Mouse (Mus musculus) layer of hippocampus, postnatal 25 days (tissue): ENCODE measurements around the gene Mgp. TPM values are rescaled to one million over a fixed set of nuclear protein-coding genes. Genes with fewer than 3 reads are reported as not detected.
"Not testable (repeated sequence)": the region's sequence is repeated elsewhere in the genome, so short reads cannot be mapped to it uniquely, and the experiment has no call there.

Experiments
- DNase-seq, 2 experiments: peaks; one replicate each; pipeline ENCODE4 v3.0.0; 2022; ENCODE audit warnings: mixed read lengths in 2 of 2, low spot score in 1 of 2; ENCODE audit errors: extremely low spot score in 1 of 2
- total RNA-seq, 2 experiments: library from RNA; stranded (reverse); gene quantifications; 2 replicates each; pipeline ENCODE4 v1.2.3; 2021

Gene Mgp
- total RNA-seq, 2 experiments from 2014 or later = 18.6 to 25.4 TPM

DNA sequence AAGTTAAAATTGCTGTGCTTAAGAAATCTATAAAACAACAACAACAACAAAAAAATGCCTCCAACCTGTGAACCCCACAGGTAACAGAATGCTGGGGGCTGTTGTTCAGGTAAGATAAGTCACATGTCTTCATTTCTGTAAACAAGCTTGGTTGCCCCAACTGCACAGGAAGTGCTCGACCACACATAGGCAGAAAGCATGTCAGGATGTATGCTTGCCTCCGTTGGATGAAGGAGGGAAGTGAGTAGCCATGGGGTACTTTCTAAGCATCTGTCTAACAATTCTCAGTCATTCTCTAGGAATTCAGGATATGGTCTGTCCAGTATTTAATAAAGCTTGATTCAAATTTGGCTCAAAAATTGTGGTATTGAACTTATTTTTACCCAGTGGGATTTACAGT lies 23.3 kb upstream of the Mgp start:
- no peak for DNase-seq

DNA sequence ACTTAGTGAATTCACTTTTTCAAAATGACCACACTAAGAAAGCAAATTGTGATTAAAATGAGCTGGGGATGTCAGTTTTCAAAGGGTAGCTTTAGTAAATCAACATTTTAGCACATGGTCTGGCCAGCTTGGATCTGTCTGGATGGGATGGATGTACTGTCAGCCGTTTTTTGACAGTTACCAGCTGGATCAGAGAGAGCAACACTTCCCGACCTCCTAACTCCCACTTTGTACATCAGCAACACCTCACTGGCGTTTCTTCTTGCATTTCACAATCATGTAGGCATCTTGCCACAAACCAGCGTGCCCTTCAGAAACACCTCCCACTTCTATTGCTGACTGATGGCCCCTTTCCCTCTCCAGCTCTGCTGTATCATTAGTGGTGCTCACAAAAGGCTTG lies 22.6 kb upstream of the Mgp start:
- no peak for DNase-seq

DNA sequence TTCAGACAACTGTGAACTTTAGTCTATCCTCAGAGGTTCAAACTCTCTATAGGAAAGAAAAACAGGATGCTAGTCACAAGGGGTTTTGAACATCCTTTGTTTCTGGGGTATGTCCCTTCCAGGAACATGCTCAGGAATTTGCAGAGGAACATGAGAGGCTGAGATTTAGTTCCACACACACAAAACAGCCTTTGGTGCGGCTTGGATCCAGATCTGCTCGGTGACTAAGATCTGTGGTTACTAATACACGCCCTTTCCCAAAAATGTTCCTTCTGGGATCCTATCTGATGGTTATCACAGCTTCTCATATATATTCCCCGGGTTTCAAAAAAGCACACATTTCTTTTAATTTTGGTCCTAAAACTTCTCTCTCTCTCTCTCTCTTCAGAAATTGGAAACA lies 22.2 kb upstream of the Mgp start:
- no peak for DNase-seq

DNA sequence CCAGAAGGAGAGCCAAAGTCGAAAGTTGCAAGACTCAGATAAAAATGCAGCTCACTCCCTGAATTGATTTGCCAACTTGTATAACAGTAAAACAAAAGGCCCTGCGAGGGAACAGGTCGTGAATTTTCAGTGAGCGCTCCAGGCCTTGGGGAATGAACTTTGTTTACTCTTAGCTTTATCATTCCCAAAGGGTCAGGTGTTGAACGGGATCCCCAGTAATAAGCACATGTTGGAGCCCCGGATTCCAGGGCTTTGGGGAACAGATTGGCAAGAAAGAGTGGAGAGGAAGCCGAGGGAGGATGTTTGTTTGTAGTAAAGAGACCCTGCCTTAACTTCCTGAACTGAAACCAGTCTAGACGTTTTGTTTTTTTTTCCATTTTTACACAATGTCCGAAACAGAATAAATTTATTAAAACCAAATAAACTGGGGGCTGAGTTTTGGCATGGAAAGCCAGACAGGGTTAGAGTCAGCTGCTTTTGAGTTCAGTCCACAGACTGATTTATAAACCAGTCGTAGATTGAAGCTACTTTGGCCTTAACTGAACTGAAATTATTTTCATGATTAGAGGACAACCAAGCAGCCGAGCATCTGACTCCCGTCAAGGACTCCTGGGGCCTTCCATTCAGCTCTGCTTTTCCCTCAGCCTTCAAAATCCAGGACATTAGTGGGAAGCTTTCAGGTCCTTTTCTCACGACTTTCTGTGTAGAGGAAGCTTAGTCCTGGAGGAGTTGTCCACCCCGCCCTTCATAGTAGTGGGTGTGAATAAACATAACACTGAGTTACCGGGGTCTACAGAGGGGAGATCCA lies 19.1 kb upstream of the Mgp start:
- DNase-seq = no peak

DNA sequence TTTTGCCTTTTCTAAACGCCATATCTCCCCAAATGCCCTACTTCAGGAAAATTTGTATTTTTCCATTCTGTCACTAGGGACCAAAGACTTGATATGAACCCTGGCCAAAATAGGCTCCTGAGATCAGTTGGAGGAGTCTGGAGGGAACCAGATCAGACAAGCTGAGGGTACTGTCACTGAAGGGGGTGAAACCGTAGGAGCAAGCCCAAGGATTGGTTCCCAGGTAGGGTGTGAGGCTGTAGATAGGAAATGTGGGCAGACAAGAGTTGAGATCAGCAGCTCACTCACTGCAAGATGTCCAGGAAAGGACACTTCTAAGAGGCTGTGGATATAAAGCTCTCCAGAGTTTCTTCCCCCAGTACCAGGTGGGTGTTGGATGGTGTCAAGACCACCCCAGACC lies 16.4 kb upstream of the Mgp start:
- DNase-seq = no peak

DNA sequence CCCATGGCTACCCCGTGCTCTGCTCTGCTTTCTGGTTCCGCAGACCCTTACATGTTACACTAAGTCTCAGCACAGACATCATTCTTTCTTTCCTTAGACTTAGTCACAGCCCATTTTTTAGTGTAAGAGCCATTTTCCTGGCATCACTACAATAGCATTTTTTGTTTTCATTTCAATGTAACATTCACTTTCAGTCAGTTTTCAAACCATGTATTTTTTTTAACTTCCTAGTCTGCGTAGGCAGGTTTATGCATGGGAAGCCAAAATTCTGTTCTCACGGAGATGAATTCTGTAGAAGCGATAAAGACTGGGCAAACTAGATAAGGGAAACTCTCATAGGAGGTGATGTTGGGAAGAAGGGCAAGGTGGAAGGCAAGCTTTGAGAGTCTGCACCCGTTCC lies 13.9 kb upstream of the Mgp start:
- DNase-seq = no peak

DNA sequence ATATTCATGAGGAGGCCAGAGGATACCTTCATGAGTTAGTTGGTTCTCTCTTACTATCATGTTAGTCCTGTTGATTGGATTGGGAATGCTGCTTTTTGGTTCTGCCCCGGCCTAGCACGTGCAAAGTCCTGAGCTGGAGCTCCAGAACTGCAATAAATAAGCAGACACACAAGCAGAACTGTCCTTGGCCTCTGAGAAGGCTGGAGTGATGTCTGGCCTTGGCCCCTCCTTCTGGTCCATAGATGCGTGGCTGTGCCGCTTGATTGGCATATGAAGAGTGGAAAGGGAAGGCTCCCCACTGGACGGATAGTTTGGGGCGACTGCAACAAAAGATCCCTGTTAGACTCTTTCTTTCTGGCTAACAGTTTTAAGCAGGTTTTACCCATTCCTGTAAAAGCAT lies 13.4 kb upstream of the Mgp start:
- DNase-seq = no peak

DNA sequence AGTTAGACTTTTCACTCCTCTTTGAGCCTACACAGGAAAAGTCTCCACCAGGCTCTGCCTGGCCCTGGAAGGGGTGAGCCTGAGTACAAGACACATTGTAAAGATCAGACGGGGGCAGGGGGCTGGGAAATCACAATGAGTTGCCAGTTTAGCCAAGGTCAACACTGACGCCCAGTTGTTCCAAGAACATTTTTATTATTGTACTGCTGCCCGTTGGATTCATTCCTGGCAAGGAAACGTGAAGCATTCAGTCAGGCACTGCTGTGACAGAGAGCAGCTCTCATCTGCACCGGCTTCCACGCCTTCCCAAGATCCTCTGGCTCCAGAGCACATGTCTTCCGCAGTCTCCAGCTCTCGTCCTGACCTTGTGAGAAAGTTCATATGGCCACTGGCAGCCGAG lies 12.2 kb upstream of the Mgp start:
- no peak for DNase-seq

DNA sequence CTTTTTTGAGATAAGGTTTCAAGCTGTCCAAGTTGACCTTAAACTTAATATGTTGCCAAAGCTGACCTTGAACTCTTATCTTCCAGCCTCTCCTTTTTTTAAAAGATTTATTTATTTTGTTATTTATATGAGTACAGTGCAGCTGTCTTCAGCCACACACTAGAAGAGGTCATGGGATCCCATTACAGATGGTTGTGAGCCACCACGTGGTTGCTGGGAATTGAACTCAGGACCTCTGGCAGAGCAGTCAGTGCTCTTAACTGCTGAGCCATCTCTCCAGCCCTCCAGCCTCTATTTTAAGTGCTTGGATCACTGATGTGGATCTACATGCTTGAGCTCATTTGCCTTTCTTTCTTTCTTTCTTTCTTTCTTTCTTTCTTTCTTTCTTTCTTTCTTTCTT lies 9.1 kb upstream of the Mgp start:
- not testable (repeated sequence) for DNase-seq

DNA sequence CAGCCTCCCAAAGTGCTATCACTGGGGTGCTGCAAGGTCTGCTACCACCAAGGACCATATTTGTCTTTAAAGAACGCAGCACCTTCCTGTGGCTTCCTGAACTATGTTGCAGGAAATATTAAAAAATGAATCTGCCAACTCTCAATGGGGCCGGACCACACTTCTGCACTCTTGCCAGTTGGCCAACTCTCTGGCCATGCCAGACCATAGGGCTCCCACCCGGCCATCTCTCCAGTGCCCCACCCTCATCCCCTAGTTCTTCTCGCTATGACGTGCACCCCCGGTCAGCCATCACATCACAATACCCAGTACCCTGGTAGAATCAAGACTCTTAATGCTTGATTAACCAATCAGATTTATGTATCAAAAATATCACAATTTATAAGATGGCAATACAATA lies 8.3 kb upstream of the Mgp start:
- DNase-seq = no peak

DNA sequence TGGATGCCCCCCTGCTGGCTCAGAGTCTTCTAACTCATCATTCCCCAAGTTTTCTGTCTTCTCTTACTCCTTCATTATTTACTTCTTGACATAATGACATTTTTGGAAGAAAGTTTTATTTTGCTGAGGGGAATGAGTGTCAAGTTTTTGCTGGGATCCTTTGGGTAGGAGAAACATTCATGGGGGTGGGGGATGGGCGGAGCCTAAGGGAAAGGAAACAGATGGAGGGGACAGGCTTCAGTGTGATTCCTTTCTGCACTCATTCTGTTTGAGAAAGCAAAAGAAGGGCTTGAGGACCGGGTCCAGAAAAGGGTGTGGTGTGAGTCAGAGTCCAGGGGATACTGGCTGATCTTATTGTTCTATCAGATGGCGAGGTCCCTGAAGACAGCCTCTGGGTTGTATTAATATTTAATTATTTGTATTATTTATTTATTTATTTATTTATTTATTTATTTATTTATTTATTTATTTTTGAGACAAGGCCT lies 7.8 kb upstream of the Mgp start:
- DNase-seq = no peak

DNA sequence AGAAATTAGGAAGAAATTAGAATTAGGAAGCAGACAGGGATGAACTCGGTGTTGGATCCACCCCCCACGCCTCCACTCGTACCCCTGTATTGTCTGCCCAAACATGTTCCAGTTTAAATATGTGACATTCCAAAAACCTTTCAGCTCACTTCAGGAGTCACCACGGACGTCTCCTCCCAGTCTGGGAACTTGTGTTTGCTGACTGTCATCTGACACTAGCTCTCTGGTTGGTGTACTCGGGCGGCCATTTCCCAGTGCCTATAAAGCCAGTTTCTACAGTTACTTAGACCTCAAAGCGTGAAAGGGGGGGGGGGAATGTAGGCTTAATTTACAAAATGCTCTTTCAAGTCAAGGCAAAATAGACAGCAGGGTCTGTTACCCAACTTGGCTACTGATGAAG lies 6.1 kb upstream of the Mgp start:
- DNase-seq = no peak

DNA sequence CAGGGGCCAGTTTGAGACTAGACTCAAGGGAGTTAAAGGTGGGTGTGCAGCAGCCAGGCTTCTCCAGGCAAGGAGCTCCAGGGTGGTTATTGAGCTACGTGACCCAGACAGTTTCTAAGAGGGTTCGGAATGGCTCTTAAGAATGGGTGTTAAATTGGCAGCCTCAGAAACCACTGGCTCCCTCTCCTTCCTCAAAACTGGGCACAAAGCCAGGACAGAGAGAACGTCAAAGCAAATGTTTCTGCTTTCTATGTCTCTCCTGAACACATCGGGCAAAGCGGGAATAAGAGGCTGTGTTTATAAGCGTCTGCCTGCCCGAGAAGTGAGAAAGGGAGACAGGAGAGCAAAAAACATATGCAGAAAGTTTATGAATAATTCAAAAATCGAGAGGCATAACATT lies 1.0 kb downstream of the Mgp start:
- no peak for DNase-seq

DNA sequence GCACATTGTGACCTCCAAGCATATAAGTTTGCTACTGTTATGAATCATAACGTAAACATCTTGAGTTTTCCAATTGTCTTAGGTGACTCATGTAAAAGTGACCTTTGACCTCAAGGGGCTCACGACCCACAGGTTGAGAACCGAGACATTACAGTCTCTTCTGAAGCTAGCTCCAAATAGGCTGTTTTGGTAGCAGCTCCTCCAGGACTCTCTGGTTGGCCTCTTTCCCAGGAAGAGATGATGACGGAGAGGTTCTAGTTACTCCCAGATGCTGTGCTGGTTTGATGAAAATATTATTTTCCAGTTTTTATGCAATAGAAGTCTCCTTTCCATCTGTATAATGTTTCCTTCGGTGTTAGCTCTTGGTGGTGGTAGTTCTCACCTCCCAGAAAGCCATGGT lies 6.7 kb downstream of the Mgp start:
- DNase-seq = no peak

DNA sequence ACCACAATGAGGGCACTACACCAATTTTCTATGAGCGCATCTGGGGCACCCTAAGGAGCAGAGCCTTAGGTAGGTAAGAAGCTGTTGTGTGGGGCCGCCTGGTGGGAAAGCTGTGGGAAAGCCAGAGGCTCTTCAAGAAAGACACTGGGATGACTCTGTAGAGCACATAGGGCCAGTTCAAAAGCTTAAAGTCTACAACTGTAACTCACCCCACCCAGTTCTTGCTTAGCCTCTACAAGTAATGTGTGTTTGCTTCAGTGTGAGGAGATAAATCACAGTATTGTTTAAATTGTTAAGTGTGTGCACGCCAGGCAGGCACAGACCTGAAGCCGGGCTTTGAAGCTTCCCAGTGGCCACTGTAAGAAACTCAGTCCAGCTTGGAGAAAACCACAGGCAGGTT lies 9.5 kb downstream of the Mgp start:
- no peak for DNase-seq

DNA sequence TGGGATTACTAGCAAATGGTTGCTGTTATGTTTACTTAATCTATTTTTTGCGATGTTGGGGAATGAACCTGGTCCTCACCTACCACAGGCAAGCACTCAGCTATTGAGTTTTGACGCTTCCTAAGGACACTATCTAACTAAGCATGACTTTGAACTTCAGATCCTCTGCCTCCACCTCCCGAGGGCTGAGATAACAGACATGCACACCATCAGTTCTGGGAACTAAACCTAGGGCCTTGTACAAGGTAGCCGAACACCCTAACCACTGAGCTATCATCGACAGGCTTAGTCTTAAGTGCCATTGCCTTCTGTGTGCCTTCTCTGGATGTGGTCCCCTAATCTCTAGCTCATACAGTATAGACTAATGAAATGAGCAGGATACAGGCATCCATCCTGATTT lies 10.3 kb downstream of the Mgp start:
- no peak for DNase-seq

DNA sequence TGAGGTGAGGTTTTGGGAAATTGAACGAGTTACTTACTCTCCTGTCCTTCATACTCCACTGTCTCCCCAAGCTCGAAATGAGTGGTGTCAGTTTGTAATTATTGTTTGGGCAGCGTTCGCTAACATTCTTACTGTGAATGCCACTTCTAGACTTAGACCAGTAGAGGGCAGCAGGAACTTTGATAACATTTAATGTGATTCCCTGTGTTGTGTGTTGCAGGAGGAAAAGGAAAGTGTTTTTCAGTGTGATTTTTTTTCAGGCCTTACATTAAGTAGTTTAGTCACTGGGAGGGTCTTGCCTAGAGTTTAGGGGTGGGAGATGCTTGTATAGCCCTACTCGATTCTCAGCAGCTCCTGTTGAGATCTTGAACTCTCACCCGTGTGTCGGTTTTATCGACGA lies 14.6 kb downstream of the Mgp start:
- no peak for DNase-seq

DNA sequence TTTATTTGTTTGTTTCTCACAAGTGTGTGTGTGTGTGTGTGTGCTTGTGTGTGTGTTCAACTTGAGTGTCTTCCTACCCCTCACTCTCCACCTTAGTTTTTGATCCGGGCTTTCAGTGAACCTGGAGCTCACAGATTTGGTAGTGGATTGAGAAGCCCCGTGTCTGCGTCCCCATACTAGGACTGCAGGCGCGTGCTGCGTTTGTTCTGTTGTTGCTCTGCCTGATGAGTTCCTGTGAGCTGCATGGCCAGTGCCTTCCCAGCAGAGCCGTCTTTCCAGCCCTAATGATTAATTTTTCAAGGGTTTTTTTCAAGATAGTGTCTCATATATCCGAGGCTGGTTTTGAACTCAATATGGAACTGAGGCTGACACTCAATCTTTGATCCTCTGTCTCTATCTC lies 17.2 kb downstream of the Mgp start:
- DNase-seq = no peak

DNA sequence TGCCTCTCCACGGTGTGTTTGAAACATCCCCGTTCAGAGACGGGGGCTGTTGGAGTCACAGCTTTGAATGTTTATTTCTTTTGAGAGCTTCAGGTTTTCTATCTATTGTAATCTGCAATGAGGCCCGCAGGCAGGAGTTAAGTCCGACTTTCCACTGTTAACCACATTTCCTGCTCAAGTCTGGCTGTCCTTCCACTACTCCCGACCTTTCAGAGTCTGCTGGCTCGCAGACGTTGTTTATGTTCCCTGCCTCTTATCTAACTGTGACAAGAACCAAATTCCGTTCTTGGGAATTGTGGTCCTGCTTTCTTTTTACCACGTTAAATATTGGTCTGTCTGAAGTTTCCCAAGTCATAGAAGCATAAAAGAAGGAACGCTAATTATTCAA lies 17.8 kb downstream of the Mgp start:
- DNase-seq = no peak

DNA sequence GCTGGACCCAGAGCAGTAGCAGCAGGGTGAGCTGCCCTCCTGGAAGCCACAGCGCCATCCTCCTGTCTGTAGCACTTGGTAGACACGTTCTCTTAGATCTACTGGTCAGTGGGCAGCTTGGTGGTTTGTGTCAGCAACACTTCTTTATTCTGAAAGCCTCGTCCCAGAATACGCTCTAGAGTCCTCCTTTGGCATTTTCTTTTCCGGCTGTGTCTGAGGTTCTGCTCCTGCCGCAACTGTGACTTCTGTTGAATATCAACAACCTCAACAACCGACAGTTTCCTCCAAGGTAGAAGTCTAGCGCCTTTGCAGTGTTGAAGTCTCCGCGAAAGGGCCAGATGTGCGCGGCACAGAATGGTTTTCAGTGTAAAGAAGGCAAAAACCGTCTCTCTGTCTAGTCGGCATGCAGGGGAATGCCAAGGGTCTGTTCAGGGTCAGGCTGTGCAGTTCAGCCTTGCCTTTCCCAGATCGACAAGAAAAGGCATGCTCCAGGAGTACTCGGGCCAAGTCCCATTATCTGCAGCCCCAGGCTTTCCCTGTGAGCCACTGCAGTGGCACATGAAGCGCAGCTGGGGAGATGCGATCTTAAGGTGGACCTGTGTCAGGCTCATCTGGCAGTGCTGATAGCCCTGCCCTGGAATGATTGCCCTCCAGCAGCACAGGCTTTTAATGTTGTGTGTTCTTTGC lies 18.3 kb downstream of the Mgp start, which contains the start of gene Art4:
Art4 (minus strand) TSS at position 548 of the 687 bp plus-strand sequence.
- DNase-seq = no peak

DNA sequence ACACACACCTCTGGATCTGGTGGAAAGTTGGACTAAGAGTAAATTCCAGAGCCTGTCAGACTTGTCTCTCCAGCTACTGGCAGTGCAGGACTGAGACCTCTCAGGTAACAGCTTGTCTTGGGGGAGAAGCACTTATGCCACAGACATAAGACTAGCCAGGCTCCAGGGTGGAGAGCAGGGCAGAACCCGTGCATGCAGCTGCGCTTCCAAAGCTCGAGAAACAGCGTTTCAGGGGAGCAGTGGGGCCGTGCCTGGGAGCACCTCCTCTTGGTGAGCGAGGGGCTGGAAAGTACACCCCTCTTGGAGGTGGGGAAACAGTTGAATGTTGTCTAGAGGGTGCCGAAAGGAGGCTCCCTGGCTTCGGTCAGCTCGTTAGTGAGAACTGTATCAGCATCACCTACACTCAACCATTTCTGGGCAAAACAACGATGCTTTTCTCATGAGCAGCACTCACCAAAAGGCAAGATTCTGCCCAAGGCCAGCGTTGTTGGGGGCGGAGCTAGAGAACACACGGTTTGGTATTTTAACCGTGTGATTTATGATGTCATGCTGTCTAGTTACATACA lies 19.5 kb downstream of the Mgp start:
- no peak for DNase-seq

DNA sequence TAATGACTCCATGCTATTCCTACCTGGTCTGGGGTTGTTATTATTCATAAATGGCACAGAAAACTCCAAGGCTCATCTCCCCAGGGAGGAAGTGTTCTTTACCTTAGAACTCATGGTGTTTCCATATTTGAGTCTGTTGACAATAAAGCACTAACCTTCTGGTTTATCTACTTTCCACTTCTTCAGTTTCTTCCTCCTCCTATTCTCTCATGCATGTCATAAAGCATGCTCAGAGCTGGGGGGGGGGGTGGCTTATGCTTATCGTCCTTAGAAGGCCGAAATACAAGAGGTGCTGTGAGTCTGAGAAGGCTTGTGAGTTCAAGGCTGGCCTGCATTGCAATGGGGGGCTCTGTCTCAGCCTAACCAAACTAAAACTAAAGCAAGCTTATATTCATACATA lies 20.4 kb downstream of the Mgp start:
- no peak for DNase-seq
